Mouse (Mus musculus) kidney, adult 2 months (tissue): Measurements from ENCODE around the gene Fbxo10. TPM values are rescaled to one million over a fixed set of nuclear protein-coding genes. Genes with fewer than 3 reads are reported as not detected.

ENCODE experiments used
- DNase-seq: peaks from one replicate; pipeline ENCODE4 v3.0.0; 2021
- H3K27ac ChIP-seq: fragments of 200-500 bp; 2 replicates; pipeline ENCODE4 v1.5.1; 2012; ENCODE audit warnings: low read depth, low read length, control low read depth, inconsistent platforms; ENCODE audit not compliant: insufficient read depth
- H3K27me3 ChIP-seq: fragments of 200-500 bp; replicated peaks from 2 replicates; pipeline ENCODE4 v1.6.1; 2012; ENCODE audit warnings: mild to moderate bottlenecking, moderate library complexity, low read length, inconsistent platforms; ENCODE audit not compliant: control insufficient read depth, insufficient read depth
- H3K36me3 ChIP-seq: fragments of 200-500 bp; 2 replicates; pipeline ENCODE4 v1.6.1; 2012; ENCODE audit warnings: mild to moderate bottlenecking, moderate library complexity, low read length, inconsistent platforms; ENCODE audit not compliant: control insufficient read depth, insufficient read depth
- H3K4me1 ChIP-seq: fragments of 200-500 bp; 2 replicates; pipeline ENCODE4 v1.6.1; 2011; ENCODE audit warnings: low read length; ENCODE audit not compliant: control insufficient read depth, insufficient read depth
- H3K4me3 ChIP-seq: fragments of 200-500 bp; 2 replicates; pipeline ENCODE4 v1.5.1; 2011; ENCODE audit warnings: mild to moderate bottlenecking, low read depth, low read length, control low read depth; ENCODE audit not compliant: insufficient read depth
- CTCF ChIP-seq: fragments of 200-500 bp; conservative IDR thresholded peaks from 2 replicates; pipeline ENCODE4 v1.5.1; 2011; ENCODE audit warnings: low read depth, mild to moderate bottlenecking, control low read depth, low read length, moderate library complexity, mixed read lengths; ENCODE audit not compliant: insufficient read depth, insufficient read length
- POLR2A ChIP-seq: fragments of 200-500 bp; IDR thresholded peaks from one replicate; pipeline ENCODE4 v1.6.1; 2011; ENCODE audit warnings: low read depth, low read length, control low read depth
- WGBS: fragments of 180-500 bp; shearing (Covaris S2); methylation state at CpG from one replicate; pipeline ENCODE4 v1.1.7; 2018; 5-methylcytosine and 5-hydroxymethylcytosine counted together
- polyA plus RNA-seq: library from polyadenylated mRNA; depleted of rRNA; stranded (reverse); fragments of >200 nt; gene quantifications from 2 replicates; pipeline ENCODE4 v1.2.3, GENCODE M21; 2012

The Fbxo10 gene
- polyA plus RNA-seq, 1 experiment, result 18.6 TPM

GRCm38 (mm10) chr4:45036048-45036447 is 48.4 kb downstream of the Fbxo10 start:
- WGBS, result 89% methylated on average over 10 of the region's 10 CpGs

DNA sequence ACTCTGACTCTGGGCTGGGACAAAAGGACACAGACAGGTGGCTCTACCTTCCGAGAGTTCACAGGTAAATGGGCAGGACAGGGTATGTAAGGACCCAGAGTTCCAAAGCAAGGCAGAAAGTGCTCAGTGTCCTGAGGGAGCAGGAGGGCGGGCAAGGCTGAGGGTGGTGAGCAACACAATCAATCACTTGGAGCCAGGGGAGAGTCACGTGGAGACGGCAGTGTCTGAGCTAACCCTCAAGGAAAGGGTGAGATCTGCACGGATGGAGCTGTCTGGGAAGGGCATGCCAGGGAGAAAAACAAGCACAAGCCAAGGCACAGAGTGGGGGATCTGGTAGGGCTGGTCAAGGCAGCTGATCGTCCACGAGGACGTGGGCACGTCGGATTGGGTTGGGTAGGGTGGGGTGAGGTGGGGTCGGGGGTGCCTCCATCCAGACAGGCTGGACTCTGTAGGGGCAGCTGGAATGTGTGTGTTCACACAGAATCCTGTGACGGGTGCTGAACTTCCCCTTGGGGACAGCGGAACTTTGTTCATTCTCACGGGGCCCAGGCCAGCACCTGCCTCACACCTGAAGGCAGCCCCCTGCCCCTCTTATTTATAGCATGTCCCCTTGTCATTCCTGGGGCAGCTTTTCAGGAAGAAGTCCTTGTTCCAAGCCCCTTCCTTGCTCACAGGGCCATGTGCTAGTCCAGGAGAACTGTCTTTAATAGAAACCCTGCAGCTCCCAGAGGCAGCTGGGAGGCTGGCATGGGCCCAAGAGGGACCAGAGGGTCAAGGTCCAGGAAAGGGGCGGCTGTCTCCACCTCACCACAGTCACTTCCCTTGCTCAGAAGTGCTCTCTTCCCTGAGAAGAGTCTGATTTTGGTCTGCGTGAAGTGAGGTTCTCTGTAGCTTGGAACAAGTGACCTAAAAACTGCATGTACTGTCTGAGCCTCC is 49.4 kb downstream of the Fbxo10 start:
- Histone ChIP-seq H3K4me3 (no peak overlapping the region), H3K4me1 (peaks cover 19% of the 10 kb centered on the region), H3K27ac (peak overlapping the region; percentile 75), H3K27me3 (no peaks in the 10 kb centered on the region), H3K36me3 (no peaks in the 10 kb centered on the region)
- DNase-seq, result peak; percentile 90
- 44% methylated on average over 16 of the region's 16 CpGs for WGBS
- TF ChIP-seq POLR2A (no peak), CTCF (no peak)

More at GRCm38 (mm10) chr4:45036048-45036447, 48.4 kb downstream of the Fbxo10 start:
- H3K36me3 ChIP-seq, result no peaks in the 10 kb centered on the region
- TF ChIP-seq POLR2A (no peak), CTCF (no peak)
- H3K4me3 ChIP-seq, result no peak overlapping the region
- H3K4me1 ChIP-seq, result peaks cover 24% of the 10 kb centered on the region
- H3K27ac ChIP-seq, result peak overlapping the region; percentile 37; the same call in 1 of the 2 replicates
- H3K27me3 ChIP-seq, result no peaks in the 10 kb centered on the region
- DNase-seq, result no peak

DNA sequence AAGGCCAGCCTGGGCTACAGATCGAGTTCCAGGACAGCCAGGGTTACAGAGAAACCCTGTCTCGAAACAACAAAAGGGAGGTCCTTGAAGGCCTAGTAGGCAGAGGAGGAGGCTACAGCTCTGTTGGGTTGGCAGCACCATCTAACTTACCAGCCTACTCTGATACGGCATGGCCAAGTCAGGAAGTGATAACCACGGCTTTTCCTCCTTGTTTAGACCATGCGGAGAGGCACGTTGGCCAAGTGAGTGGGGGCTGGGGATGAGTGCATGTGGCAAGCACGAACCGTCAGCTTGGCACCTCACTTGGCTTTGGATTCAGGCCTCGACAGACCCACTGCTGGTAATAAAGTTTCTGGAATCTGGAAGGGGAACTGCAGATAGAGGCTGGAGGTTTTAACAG is 51.8 kb downstream of the Fbxo10 start:
- Histone ChIP-seq H3K27me3 (no peaks in the 10 kb centered on the region), H3K4me3 (no peak overlapping the region), H3K36me3 (no peaks in the 10 kb centered on the region), H3K4me1 (peaks cover 13% of the 10 kb centered on the region), H3K27ac (no peak overlapping the region)
- DNase-seq, result no peak
- no peak for TF ChIP-seq CTCF
- no peak for TF ChIP-seq POLR2A
- 89% methylated on average over 9 of the region's 9 CpGs for WGBS

DNA sequence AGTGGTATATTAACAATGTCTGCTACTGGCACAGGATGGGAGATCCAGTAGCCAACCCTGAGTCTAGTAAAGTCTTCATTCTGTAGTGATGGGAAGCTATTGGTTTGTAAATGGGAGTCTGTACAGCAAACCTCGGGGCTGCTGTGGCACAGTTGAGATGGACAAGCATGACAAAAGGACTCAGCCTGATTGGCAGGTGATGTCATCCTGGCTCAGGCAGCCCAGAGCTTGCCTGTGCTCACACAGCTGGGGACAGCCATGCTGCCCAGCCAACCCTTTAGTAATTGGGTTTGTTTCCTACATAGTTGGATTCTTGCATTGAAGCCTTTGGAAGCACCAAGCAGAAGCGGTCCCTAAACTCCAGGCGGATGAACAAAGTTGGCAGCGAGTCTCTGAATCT is 57.9 kb downstream of the Fbxo10 start:
- Histone ChIP-seq H3K36me3 (no peaks in the 10 kb centered on the region), H3K27me3 (no peaks in the 10 kb centered on the region)
- 95% methylated on average over 4 of the region's 4 CpGs for WGBS

DNA sequence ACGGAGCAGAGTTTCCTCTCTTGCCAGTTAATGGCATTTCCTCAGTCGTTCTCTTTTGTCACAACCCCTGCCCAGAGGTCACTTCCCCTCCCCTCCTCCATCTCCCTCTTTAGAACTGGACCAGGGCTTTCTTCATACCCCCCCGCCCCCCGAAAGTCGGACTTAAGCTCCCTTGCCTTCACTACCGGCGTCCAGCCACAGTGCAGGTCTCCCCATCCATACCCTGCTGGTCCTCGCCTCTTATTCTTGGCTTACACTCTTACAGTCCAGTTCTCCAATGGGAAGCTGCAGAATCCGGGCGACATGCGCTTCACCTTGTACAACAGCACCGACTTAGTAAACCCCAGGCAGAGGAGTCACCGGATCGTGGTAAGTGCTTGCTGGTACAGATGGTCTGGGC is 65.4 kb downstream of the Fbxo10 start:
- Histone ChIP-seq H3K36me3 (no peaks in the 10 kb centered on the region), H3K27ac (no peak overlapping the region), H3K27me3 (no peaks in the 10 kb centered on the region), H3K4me3 (peak overlapping the region; percentile 88), H3K4me1 (peaks cover 7% of the 10 kb centered on the region; the same call in 1 of the 2 replicates)
- 1% methylated on average over 14 of the region's 14 CpGs for WGBS
- TF ChIP-seq POLR2A (no peak), CTCF (no peak)
- DNase-seq, result no peak

More for the DNA sequence above, 57.9 kb downstream of the Fbxo10 start:
- no peak for DNase-seq
- H3K4me3 ChIP-seq, result no peak overlapping the region
- no peaks in the 10 kb centered on the region for H3K4me1 ChIP-seq
- no peak overlapping the region for H3K27ac ChIP-seq
- TF ChIP-seq POLR2A, result no peak
- TF ChIP-seq CTCF, result no peak

DNA sequence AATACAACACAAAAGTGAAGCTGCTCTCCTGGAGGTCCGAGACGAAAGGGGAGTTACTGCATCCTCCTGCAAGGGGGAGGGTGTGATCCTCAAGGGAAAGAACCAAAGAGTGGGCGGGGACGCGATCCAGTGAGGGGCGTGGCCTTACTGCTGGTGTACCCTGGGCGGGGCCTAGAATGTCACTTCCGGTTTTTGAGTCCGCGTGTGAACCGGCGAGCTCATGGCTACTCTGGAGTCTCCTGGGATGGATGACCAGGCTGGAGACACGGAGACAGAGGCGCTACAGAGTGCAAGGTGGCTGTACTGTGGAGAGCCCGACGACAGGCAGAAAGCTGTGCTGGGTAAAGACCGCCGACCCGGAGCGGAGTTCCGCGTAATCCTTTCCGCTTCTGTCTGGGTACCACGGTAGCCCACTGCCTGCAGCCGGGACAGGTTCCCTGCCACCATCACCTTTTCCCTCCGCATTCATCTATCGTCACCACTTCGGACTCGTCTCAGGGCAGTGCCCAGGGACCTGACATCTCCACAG is 65.9 kb downstream of the Fbxo10 start, which contains the start of gene Polr1e:
Gene Polr1e, plus strand, starts transcription at position 132 of the 529 bp plus-strand sequence.
- WGBS, result under 1% methylated on average over 29 of the region's 29 CpGs
- Histone ChIP-seq H3K36me3 (no peaks in the 10 kb centered on the region), H3K4me3 (peak within 1 kb of the TSS; percentile 88), H3K4me1 (peaks cover 8% of the 10 kb centered on the region; the same call in 1 of the 2 replicates), H3K27me3 (no peaks in the 10 kb centered on the region), H3K27ac (no peak within 1 kb of the TSS)
- no peak for TF ChIP-seq CTCF
- no peak for TF ChIP-seq POLR2A
- DNase-seq, result peak; percentile 98

- Histone ChIP-seq H3K4me1 (peaks cover 9% of the 10 kb centered on the region; the same call in 1 of the 2 replicates), H3K36me3 (no peaks in the 10 kb centered on the region), H3K27me3 (no peaks in the 10 kb centered on the region), H3K27ac (no peak overlapping the region), H3K4me3 (no peak overlapping the region)
- TF ChIP-seq CTCF, result peak; percentile 66
- no peak for TF ChIP-seq POLR2A
- 11% methylated on average over 3 of the region's 3 CpGs for WGBS
- peak; percentile 78 for DNase-seq
These were observed 68.8 kb downstream of the Fbxo10 start for GRCm38 (mm10) chr4:45015615-45016014.
